Mouse (Mus musculus): ENCODE data around the gene Nav2. TPM values are rescaled to one million over a fixed set of nuclear protein-coding genes. Genes with fewer than 3 reads are reported as not detected.

Nav2 gene
- polyA plus RNA-seq, 1 experiment from 2014 or later = 6.0 TPM

DNA sequence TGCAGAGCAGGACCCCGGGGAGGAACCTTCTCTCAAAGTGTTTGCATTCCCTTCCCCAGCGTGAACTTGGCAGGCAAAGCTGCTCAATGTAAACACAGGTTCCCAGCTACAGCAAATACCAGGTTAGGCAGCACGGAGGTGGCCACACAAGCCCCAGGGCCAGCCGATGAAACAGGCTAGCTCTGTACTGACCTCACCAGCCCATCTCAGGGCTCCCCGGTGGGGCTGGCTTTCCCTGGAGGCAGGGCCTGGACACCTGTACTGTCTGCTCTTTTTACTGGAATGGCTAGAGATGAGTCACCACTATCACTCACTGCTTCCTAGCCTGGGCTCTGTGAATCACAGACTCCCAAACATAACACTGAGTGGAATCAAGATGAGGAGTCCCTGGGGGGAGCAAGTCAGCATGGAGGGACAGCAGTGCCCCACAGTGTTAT is 287.2 kb downstream of the Nav2 start:
- Histone ChIP-seq H3K27me3 (ENCODE audit: control insufficient read depth, insufficient read depth, low read length) (no peaks in the 10 kb centered on the region), H3K4me2 (replicated peaks; ENCODE audit: low read depth) (no peak overlapping the region), H3K9me3 (ENCODE audit: control insufficient read depth, low read length) (no peaks in the 10 kb centered on the region), H3K36me3 (ENCODE audit: control insufficient read depth, insufficient read depth, low read length) (no peaks in the 10 kb centered on the region), H3K27ac (replicated peaks) (peak overlapping the region; percentile 50), H3K4me3 (ENCODE audit: low read depth, low read length) (no peak overlapping the region), H3K9ac (ENCODE audit: low read length) (no peak overlapping the region), H3K4me1 (replicated peaks; ENCODE audit: control insufficient read depth, insufficient read depth) (no peaks in the 10 kb centered on the region; the same call in 1 of the 2 replicates)
- TF ChIP-seq EP300 (optimal IDR thresholded peaks at IDR 0.05) (no peak), CTCF (IDR thresholded peaks at IDR 0.05; ENCODE audit: low read depth) (no peak)
- peak; percentile 82 for ATAC-seq (ENCODE audit: low FRiP score, low TSS enrichment)
- WGBS = 12% methylated on average over 5 of the region's 5 CpGs
- DNase-seq (ENCODE audit: low spot score) = peak; percentile 78

DNA sequence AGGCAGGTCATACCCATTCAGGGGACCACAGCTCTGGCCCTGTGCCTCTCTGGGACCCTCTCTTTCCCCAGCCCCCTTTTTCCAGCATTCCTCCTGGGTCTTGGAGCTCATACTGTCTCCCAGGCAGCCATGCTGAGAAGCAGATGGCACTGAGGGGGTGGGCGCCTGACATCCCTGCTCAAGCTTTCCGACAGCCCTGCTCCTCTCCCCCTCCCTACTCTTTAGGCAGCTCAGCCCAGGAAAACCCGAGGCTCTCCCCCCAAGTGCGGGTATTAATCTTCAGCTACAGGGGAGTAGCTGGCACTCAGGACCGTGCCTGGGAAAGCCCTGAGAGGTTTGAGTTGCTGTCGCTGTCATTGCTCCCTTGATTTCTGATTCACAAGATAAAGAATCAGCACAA is 290.9 kb downstream of the Nav2 start:
- DNase-seq (ENCODE audit: low spot score) (no peak), ATAC-seq (ENCODE audit: low FRiP score, low TSS enrichment) (no peak)
- H3K9ac ChIP-seq (ENCODE audit: low read length) = no peak overlapping the region
- H3K4me2 ChIP-seq (replicated peaks; ENCODE audit: low read depth) = no peak overlapping the region
- no peaks in the 10 kb centered on the region for H3K9me3 ChIP-seq (ENCODE audit: control insufficient read depth, low read length)
- 38% methylated on average over 6 of the region's 6 CpGs for WGBS
- H3K4me1 ChIP-seq (replicated peaks; ENCODE audit: control insufficient read depth, insufficient read depth) = no peaks in the 10 kb centered on the region; the same call in 1 of the 2 replicates
- H3K27me3 ChIP-seq (ENCODE audit: control insufficient read depth, insufficient read depth, low read length) = no peaks in the 10 kb centered on the region
- H3K4me3 ChIP-seq (ENCODE audit: low read depth, low read length) = no peak overlapping the region
- no peak overlapping the region for H3K27ac ChIP-seq (replicated peaks)
- H3K36me3 ChIP-seq (ENCODE audit: control insufficient read depth, insufficient read depth, low read length) = no peaks in the 10 kb centered on the region
- TF ChIP-seq CTCF (IDR thresholded peaks at IDR 0.05; ENCODE audit: low read depth) = no peak
- no peak for TF ChIP-seq EP300 (optimal IDR thresholded peaks at IDR 0.05)

DNA sequence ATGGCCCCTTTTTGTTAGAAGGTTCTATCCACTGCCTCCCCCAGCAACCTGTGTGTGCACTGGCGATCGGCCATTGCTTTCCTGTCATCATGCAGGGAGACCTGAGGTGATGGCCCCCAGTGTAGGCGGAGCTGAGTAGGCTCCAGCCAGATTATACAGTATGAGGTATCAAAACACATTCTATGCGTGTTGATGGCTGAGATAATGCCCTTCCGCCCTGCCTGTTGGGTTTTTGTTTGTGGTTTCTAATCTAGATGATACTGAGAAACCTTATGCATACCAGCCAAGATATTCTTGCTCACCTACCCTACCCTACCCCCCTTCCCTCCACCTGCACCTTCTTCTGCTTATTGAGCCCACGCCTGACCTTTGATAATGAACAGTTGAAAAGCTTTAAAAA is 291.8 kb downstream of the Nav2 start:
- H3K9me3 ChIP-seq (ENCODE audit: control insufficient read depth, low read length) = no peaks in the 10 kb centered on the region
- H3K27me3 ChIP-seq (ENCODE audit: control insufficient read depth, insufficient read depth, low read length) = no peaks in the 10 kb centered on the region
- H3K9ac ChIP-seq (ENCODE audit: low read length) = no peak overlapping the region
- DNase-seq (ENCODE audit: low spot score) = no peak
- no peak overlapping the region for H3K4me3 ChIP-seq (ENCODE audit: low read depth, low read length)
- no peaks in the 10 kb centered on the region; the same call in 1 of the 2 replicates for H3K4me1 ChIP-seq (replicated peaks; ENCODE audit: control insufficient read depth, insufficient read depth)
- H3K27ac ChIP-seq (replicated peaks) = no peak overlapping the region
- ATAC-seq (ENCODE audit: low FRiP score, low TSS enrichment) = no peak
- WGBS = 77% methylated on average over 6 of the region's 6 CpGs
- no peaks in the 10 kb centered on the region for H3K36me3 ChIP-seq (ENCODE audit: control insufficient read depth, insufficient read depth, low read length)
- H3K4me2 ChIP-seq (replicated peaks; ENCODE audit: low read depth) = no peak overlapping the region
- no peak for TF ChIP-seq EP300 (optimal IDR thresholded peaks at IDR 0.05)
- no peak for TF ChIP-seq CTCF (IDR thresholded peaks at IDR 0.05; ENCODE audit: low read depth)

DNA sequence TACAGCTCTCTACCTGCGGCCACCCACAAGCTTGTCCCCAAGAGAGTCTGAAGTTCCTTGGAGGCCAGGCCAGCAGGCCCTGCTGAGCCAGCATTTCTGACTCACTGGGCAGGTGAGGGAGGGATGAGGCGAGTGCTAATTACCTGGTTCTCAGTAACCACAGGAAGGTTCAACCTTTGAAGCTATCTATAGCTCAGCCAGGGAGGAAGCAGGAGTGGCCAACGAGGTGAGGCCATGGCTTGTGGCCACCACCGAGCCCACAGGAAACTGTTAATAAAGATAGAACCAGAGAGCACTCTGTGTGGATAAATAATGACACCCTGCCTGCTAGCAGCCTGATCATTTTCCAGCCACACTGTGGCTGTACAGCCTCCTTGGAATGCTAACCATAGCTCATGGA is 294.5 kb downstream of the Nav2 start:
- H3K9ac ChIP-seq (ENCODE audit: low read length) = no peak overlapping the region
- no peak overlapping the region for H3K4me3 ChIP-seq (ENCODE audit: low read depth, low read length)
- H3K4me1 ChIP-seq (replicated peaks; ENCODE audit: control insufficient read depth, insufficient read depth) = no peaks in the 10 kb centered on the region
- no peak for TF ChIP-seq EP300 (optimal IDR thresholded peaks at IDR 0.05)
- TF ChIP-seq CTCF (IDR thresholded peaks at IDR 0.05; ENCODE audit: low read depth) = no peak
- no peaks in the 10 kb centered on the region for H3K36me3 ChIP-seq (ENCODE audit: control insufficient read depth, insufficient read depth, low read length)
- WGBS = 36% methylated on average over 4 of the region's 4 CpGs
- peak; percentile 52; the same call in 1 of the 2 replicates for ATAC-seq (ENCODE audit: low FRiP score, low TSS enrichment)
- no peak for DNase-seq (ENCODE audit: low spot score)
- H3K27me3 ChIP-seq (ENCODE audit: control insufficient read depth, insufficient read depth, low read length) = no peaks in the 10 kb centered on the region
- H3K4me2 ChIP-seq (replicated peaks; ENCODE audit: low read depth) = no peak overlapping the region
- no peak overlapping the region for H3K27ac ChIP-seq (replicated peaks)
- H3K9me3 ChIP-seq (ENCODE audit: control insufficient read depth, low read length) = no peaks in the 10 kb centered on the region

DNA sequence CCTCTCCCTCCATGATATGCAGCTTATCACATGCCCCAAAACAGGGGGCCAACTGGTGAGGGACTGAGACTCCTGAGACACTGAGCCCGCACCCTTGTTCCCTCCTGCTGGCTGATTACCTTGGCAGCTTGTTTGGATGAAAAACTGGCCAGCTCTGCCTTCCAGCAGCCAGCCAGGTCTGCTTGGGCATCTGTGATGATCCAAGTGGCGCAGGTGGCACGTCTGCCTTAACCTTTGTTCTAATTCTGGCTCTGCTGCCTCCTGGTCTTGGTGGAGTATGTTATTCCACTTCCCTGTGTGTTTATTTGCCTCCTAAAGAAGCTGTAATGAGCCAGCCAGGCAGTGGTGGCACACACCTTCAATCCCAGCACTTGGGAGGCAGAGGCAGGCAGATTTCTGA is 296.3 kb downstream of the Nav2 start:
- no peak for ATAC-seq (ENCODE audit: low FRiP score, low TSS enrichment)
- no peaks in the 10 kb centered on the region for H3K27me3 ChIP-seq (ENCODE audit: control insufficient read depth, insufficient read depth, low read length)
- H3K27ac ChIP-seq (replicated peaks) = no peak overlapping the region
- H3K4me3 ChIP-seq (ENCODE audit: low read depth, low read length) = no peak overlapping the region
- DNase-seq (ENCODE audit: low spot score) = no peak
- H3K9me3 ChIP-seq (ENCODE audit: control insufficient read depth, low read length) = no peaks in the 10 kb centered on the region
- TF ChIP-seq EP300 (optimal IDR thresholded peaks at IDR 0.05) (no peak), CTCF (IDR thresholded peaks at IDR 0.05; ENCODE audit: low read depth) (no peak)
- no peaks in the 10 kb centered on the region for H3K4me1 ChIP-seq (replicated peaks; ENCODE audit: control insufficient read depth, insufficient read depth)
- 72% methylated on average over 3 of the region's 3 CpGs for WGBS
- H3K36me3 ChIP-seq (ENCODE audit: control insufficient read depth, insufficient read depth, low read length) = no peaks in the 10 kb centered on the region
- H3K4me2 ChIP-seq (replicated peaks; ENCODE audit: low read depth) = no peak overlapping the region
- no peak overlapping the region for H3K9ac ChIP-seq (ENCODE audit: low read length)

DNA sequence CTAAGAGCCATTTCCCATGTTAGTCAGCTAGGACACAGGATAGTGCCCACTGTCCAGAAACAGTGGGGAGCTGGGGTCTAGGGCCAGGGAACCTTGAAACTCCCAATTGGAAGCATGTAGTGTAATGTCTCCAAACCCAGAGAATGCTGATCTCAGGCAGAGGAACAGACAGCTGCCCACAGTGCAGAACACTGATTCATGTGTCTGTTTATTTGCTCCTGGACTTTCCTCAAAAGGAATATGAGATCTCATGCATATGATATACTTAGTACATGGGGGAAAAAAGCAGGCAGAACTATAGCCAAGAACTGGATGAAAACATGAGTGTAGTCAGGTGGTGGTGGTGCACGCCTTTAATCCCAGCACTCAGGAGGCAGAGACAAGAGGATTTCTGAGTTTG is 297.0 kb downstream of the Nav2 start:
- H3K4me1 ChIP-seq (replicated peaks; ENCODE audit: control insufficient read depth, insufficient read depth) = no peaks in the 10 kb centered on the region
- DNase-seq (ENCODE audit: low spot score) (no peak), ATAC-seq (ENCODE audit: low FRiP score, low TSS enrichment) (no peak)
- 90% methylated on average over 1 of the region's 1 CpGs for WGBS
- no peak overlapping the region for H3K4me3 ChIP-seq (ENCODE audit: low read depth, low read length)
- H3K27ac ChIP-seq (replicated peaks) = no peak overlapping the region
- no peaks in the 10 kb centered on the region for H3K36me3 ChIP-seq (ENCODE audit: control insufficient read depth, insufficient read depth, low read length)
- no peak for TF ChIP-seq EP300 (optimal IDR thresholded peaks at IDR 0.05)
- H3K27me3 ChIP-seq (ENCODE audit: control insufficient read depth, insufficient read depth, low read length) = no peaks in the 10 kb centered on the region
- H3K9ac ChIP-seq (ENCODE audit: low read length) = no peak overlapping the region
- no peak overlapping the region for H3K4me2 ChIP-seq (replicated peaks; ENCODE audit: low read depth)
- H3K9me3 ChIP-seq (ENCODE audit: control insufficient read depth, low read length) = no peaks in the 10 kb centered on the region
